In genomic region chr2:180657394-180658013, GRCm38 (mm10) we compare ENCODE assay signal across 9 mouse cellular contexts. TPM values are rescaled to one million over a fixed set of nuclear protein-coding genes. Genes with fewer than 3 reads are reported as not detected.
DNase-seq lines count a peak whose midpoint lies in the region; ATAC-seq and TF ChIP-seq lines count a peak whose summit lies in the region.
"Had no signal": no experiment of that assay in that cellular context is flagged by ENCODE, and none has a peak within 500 bp of the region (broad histone marks: within the 10 kb centered on the region; RNA-seq: fewer than 3 reads in every experiment).

No protein-coding gene starts in this region.

- H3K4me2 ChIP-seq in embryonic facial prominence, embryonic 11.5 days (ENCODE audit: low read depth, low read length), result no peak overlapping the region
- no peak overlapping the region for H3K4me2 ChIP-seq in liver, embryonic 14.5 days (ENCODE audit: low read depth)
- H3K4me2 ChIP-seq in neural tube, embryonic 13.5 days, result no peak overlapping the region
- H3K4me2 ChIP-seq: hindbrain, embryonic 15.5 days had no signal

- H3K36me3 ChIP-seq in embryonic facial prominence, embryonic 11.5 days (replicated peaks; ENCODE audit: control insufficient read depth, insufficient read depth, low read depth, low read length), result peaks cover 2% of the 10 kb centered on the region; the same call in 1 of the 2 replicates
- H3K36me3 ChIP-seq in liver, embryonic 14.5 days (replicated peaks; ENCODE audit: control insufficient read depth, insufficient read depth, low read depth), result peaks cover 11% of the 10 kb centered on the region
- peaks cover 22% of the 10 kb centered on the region for H3K36me3 ChIP-seq in neural tube, embryonic 13.5 days

- no peaks in the 10 kb centered on the region for H3K9me3 ChIP-seq in embryonic facial prominence, embryonic 11.5 days (replicated peaks; ENCODE audit: control insufficient read depth, low read length)
- H3K9me3 ChIP-seq in liver, embryonic 14.5 days (ENCODE audit: control insufficient read depth, low read length), result no peaks in the 10 kb centered on the region
- H3K9me3 ChIP-seq in neural tube, embryonic 13.5 days, result no peaks in the 10 kb centered on the region
- H3K9me3 ChIP-seq: hindbrain, embryonic 15.5 days had no signal

- H3K27me3 ChIP-seq in embryonic facial prominence, embryonic 11.5 days (ENCODE audit: control insufficient read depth, insufficient read depth, low read length), result no peaks in the 10 kb centered on the region
- no peaks in the 10 kb centered on the region for H3K27me3 ChIP-seq in liver, embryonic 14.5 days (ENCODE audit: control insufficient read depth, insufficient read depth, low read length)
- H3K27me3 ChIP-seq in neural tube, embryonic 13.5 days, result no peaks in the 10 kb centered on the region
- H3K27me3 ChIP-seq: hindbrain, embryonic 15.5 days had no signal

- peak; percentile 82 for ATAC-seq in CD4-positive, CD25-positive, alpha-beta regulatory T cell, adult 4 months
- 0 out of 2 replicates have a peak, but pooled peaks have one; percentile 41 for ATAC-seq in embryonic facial prominence, embryonic 11.5 days (replicated peaks; ENCODE audit: insufficient number of reproducible peaks, low FRiP score, low TSS enrichment, low read depth)
- ATAC-seq in liver, embryonic 14.5 days (ENCODE audit: insufficient read depth), result no peak
- peak; percentile 60; the same call in 1 of the 2 replicates for ATAC-seq in neural tube, embryonic 13.5 days (ENCODE audit: low read depth)

- no peak overlapping the region for H3K9ac ChIP-seq in embryonic facial prominence, embryonic 11.5 days (replicated peaks; ENCODE audit: low read length)
- no peak overlapping the region for H3K9ac ChIP-seq in liver, embryonic 14.5 days (replicated peaks)
- no peak overlapping the region for H3K9ac ChIP-seq in neural tube, embryonic 13.5 days
- H3K9ac ChIP-seq: hindbrain, embryonic 15.5 days had no signal

- TF ChIP-seq EP300 in liver, embryonic 14.5 days (IDR thresholded peaks at IDR 0.05; ENCODE audit: low read depth), result no peak

- H3K27ac ChIP-seq in embryonic facial prominence, embryonic 11.5 days (replicated peaks; ENCODE audit: low read depth, low read length), result no peak overlapping the region
- H3K27ac ChIP-seq in liver, embryonic 14.5 days, result no peak overlapping the region
- H3K27ac ChIP-seq in neural tube, embryonic 13.5 days (replicated peaks), result no peak overlapping the region
- H3K27ac ChIP-seq: hindbrain, embryonic 15.5 days had no signal

- 71% methylated on average over 4 of the region's 4 CpGs for WGBS in embryonic facial prominence, embryonic 11.5 days
- WGBS in liver, embryonic 14.5 days (ENCODE audit: insufficient replicate concordance), result 72% methylated on average over 4 of the region's 4 CpGs
- 74% methylated on average over 4 of the region's 4 CpGs for WGBS in neural tube, embryonic 13.5 days

- no peaks in the 10 kb centered on the region for H3K4me1 ChIP-seq in embryonic facial prominence, embryonic 11.5 days (ENCODE audit: control insufficient read depth, insufficient read depth, low read length)
- no peaks in the 10 kb centered on the region for H3K4me1 ChIP-seq in liver, embryonic 14.5 days (replicated peaks; ENCODE audit: control insufficient read depth in 2 of 2, insufficient read depth in 2 of 2, low read length in 1 of 2)
- peaks cover 19% of the 10 kb centered on the region for H3K4me1 ChIP-seq in neural tube, embryonic 13.5 days (replicated peaks)

- TF ChIP-seq CTCF in liver, embryonic 14.5 days (IDR thresholded peaks at IDR 0.05; ENCODE audit: low read depth), result peak; percentile 92

- no peak overlapping the region for H3K4me3 ChIP-seq in embryonic facial prominence, embryonic 11.5 days (ENCODE audit: low read depth, low read length)
- H3K4me3 ChIP-seq in liver, embryonic 14.5 days (ENCODE audit: insufficient read depth in 1 of 2, low read depth in 2 of 2, low read length in 2 of 2), result no peak overlapping the region
- no peak overlapping the region for H3K4me3 ChIP-seq in neural tube, embryonic 13.5 days
- H3K4me3 ChIP-seq: hindbrain, embryonic 15.5 days had no signal

- DNase-seq in adrenal gland, postnatal 10 days, result peak; percentile 83
- peak; percentile 85 for DNase-seq in embryonic facial prominence, embryonic 11.5 days (ENCODE audit: low spot score)
- peak; percentile 70 for DNase-seq in heart, adult 8-10 months (ENCODE audit: low spot score)
- DNase-seq in kidney, postnatal 25 days, result peak; percentile 77 to 87
- peak; percentile 39 to 52 (median 45) for DNase-seq in liver, embryonic 14.5 days (ENCODE audit: low read depth in 3 of 3, low spot score in 3 of 3)
- DNase-seq in testis, postnatal 10 days (ENCODE audit: low spot score), result peak; percentile 82

RNA-seq across cellular contexts. Expression of gene Tcfl5, which starts 15.0 kb away (rescaled TPM):
- polyA plus RNA-seq in CD4-positive, CD25-positive, alpha-beta regulatory T cell, adult 4 months (2017; shearing (Covaris generic)), result under 1 TPM in 1 of 2 experiments, not detected in 1; 0.23 TPM
- under 1 TPM; 0.33 to 0.39 TPM for total RNA-seq in adrenal gland, postnatal 10 days (2021)
- polyA plus RNA-seq in embryonic facial prominence, embryonic 11.5 days (2014; fragmentation: Nextera tagmentation; extraction: Ambion mirVana), result 0.25 and 0.59 TPM in 2 replicates
- not detected for total RNA-seq in heart, adult 8-10 months (2022)
- 0.16 and 0.23 TPM in 2 replicates for polyA plus RNA-seq in liver, embryonic 14.5 days (2012; rRNA removed)
- polyA plus RNA-seq in liver, embryonic 14.5 days (2014; fragmentation: Nextera tagmentation; extraction: Ambion mirVana), result not detected in 2 replicates
- 0.40 and 0.55 TPM in 2 replicates for polyA plus RNA-seq in neural tube, embryonic 13.5 days (2015; fragmentation: Nextera tagmentation; extraction: Ambion mirVana)

RNA-seq across cellular contexts. Expression of gene Dido1, which starts 52.3 kb away (rescaled TPM):
- 10 to 100 TPM; 49.7 to 73.1 TPM for polyA plus RNA-seq in CD4-positive, CD25-positive, alpha-beta regulatory T cell, adult 4 months (2017; shearing (Covaris generic))
- total RNA-seq in adrenal gland, postnatal 10 days (2021), result 10 to 100 TPM; 41.1 to 55.9 TPM
- polyA plus RNA-seq in embryonic facial prominence, embryonic 11.5 days (2014; fragmentation: Nextera tagmentation; extraction: Ambion mirVana), result 27.8 and 28.3 TPM in 2 replicates
- total RNA-seq in heart, adult 8-10 months (2022), result 10 to 100 TPM; 25.2 to 35.9 (median 31.1) TPM
- 9.1 and 12.2 TPM in 2 replicates for polyA plus RNA-seq in liver, embryonic 14.5 days (2012; rRNA removed)
- polyA plus RNA-seq in liver, embryonic 14.5 days (2014; fragmentation: Nextera tagmentation; extraction: Ambion mirVana), result 10.4 and 12.2 TPM in 2 replicates
- 21.8 and 24.1 TPM in 2 replicates for polyA plus RNA-seq in neural tube, embryonic 13.5 days (2015; fragmentation: Nextera tagmentation; extraction: Ambion mirVana)

RNA-seq across cellular contexts. Expression of gene Gid8, which starts 52.4 kb away (rescaled TPM):
- polyA plus RNA-seq in CD4-positive, CD25-positive, alpha-beta regulatory T cell, adult 4 months (2017; shearing (Covaris generic)), result 10 to 100 TPM; 11.4 to 22.0 TPM
- total RNA-seq in adrenal gland, postnatal 10 days (2021), result 10 to 100 TPM; 61.8 to 71.6 TPM
- 68.7 and 72.1 TPM in 2 replicates for polyA plus RNA-seq in embryonic facial prominence, embryonic 11.5 days (2014; fragmentation: Nextera tagmentation; extraction: Ambion mirVana)
- total RNA-seq in heart, adult 8-10 months (2022), result 10 to 100 TPM; 57.6 to 66.1 (median 59.5) TPM
- polyA plus RNA-seq in liver, embryonic 14.5 days (2012; rRNA removed), result 62.6 and 87.4 TPM in 2 replicates
- 121 and 127 TPM in 2 replicates for polyA plus RNA-seq in liver, embryonic 14.5 days (2014; fragmentation: Nextera tagmentation; extraction: Ambion mirVana)
- polyA plus RNA-seq in neural tube, embryonic 13.5 days (2015; fragmentation: Nextera tagmentation; extraction: Ambion mirVana), result 55.6 and 59.1 TPM in 2 replicates

RNA-seq across cellular contexts. Expression of gene Col9a3, which starts 59.9 kb away (rescaled TPM):
- polyA plus RNA-seq in CD4-positive, CD25-positive, alpha-beta regulatory T cell, adult 4 months (2017; shearing (Covaris generic)), result 1 to 10 TPM in 1 of 2 experiments, under 1 TPM in 1; 0.40 to 2.3 TPM
- 1 to 10 TPM in 1 of 2 experiments, under 1 TPM in 1; 0.55 to 1.8 TPM for total RNA-seq in adrenal gland, postnatal 10 days (2021)
- 11.5 and 15.6 TPM in 2 replicates for polyA plus RNA-seq in embryonic facial prominence, embryonic 11.5 days (2014; fragmentation: Nextera tagmentation; extraction: Ambion mirVana)
- under 1 TPM in 1 of 4 experiments, not detected in 3; 0.11 TPM for total RNA-seq in heart, adult 8-10 months (2022)
- polyA plus RNA-seq in liver, embryonic 14.5 days (2012; rRNA removed), result 0.55 and 1.2 TPM in 2 replicates
- 0.71 and 0.80 TPM in 2 replicates for polyA plus RNA-seq in liver, embryonic 14.5 days (2014; fragmentation: Nextera tagmentation; extraction: Ambion mirVana)
- 69.2 and 73.5 TPM in 2 replicates for polyA plus RNA-seq in neural tube, embryonic 13.5 days (2015; fragmentation: Nextera tagmentation; extraction: Ambion mirVana)
